Comparison of ENCODE assay signal across 1 mouse cellular context in the genomic region with DNA sequence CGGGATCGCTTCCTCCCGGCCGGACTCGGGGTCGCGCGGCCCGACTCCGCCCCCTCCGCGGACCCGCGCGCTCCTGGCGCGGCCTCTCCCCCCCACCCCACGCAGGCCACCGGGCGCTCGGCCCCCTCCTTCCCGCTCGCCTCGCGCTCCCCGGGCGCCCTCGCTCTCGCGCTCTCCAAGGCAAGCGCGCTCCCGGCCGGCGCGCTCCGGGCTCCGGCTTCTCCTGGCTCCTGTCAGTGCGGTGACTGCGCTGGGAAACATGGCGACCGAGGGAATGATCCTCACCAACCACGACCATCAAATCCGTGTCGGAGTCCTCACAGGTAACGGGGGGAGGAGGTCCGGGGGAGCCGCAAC.
TF ChIP-seq lines count a peak whose summit lies in the region.

No protein-coding gene starts in this region.

TF ChIP-seq in CH12.LX, 34 proteins besides CTCF, POLR2A, EP300 and RAD21:
- 0 out of 2 replicates have a peak, but pooled peaks have one; percentile 8 for TF ChIP-seq POLR2AphosphoS2 (IDR thresholded peaks at IDR 0.05; ENCODE audit: low read depth, low read length)
- no peak for TF ChIP-seq ZKSCAN1 (IDR thresholded peaks at IDR 0.05; ENCODE audit: borderline replicate concordance, low read depth, low read length)
- no peak for TF ChIP-seq MAFK (IDR thresholded peaks at IDR 0.05; ENCODE audit: insufficient replicate concordance, low read length)
- no peak for TF ChIP-seq MXI1 (IDR thresholded peaks at IDR 0.05; ENCODE audit: low read depth, low read length)
- no peak for TF ChIP-seq GABPA (IDR thresholded peaks at IDR 0.05; ENCODE audit: insufficient replicate concordance, low read depth, low read length)
